In the genomic region with DNA sequence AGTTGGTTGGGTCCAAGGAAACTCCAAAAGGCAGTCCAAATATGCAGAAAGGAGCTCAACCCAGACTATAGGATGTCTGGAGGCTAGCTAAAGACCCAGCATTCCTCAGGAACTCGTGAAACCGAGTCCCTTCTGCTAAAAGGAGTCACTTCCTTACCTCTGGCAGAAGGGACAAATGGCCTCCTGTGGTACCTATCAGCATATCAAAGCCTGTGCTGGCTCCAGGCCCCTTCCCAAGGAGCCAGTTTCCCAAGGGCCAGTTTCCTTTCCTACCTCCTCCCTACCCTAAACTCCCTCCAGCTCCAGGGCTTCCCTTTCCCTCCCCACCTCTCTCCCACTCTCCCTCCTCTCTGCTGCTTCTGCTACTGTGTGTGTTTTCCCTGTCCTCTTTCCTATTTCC, we compare ENCODE assay signal across 20 mouse cellular contexts. TPM values are rescaled to one million over a fixed set of nuclear protein-coding genes. Genes with fewer than 3 reads are reported as not detected.
DNase-seq lines count a peak whose midpoint lies in the region; TF ChIP-seq lines count a peak whose summit lies in the region.
"Had no signal": no experiment of that assay in that cellular context is flagged by ENCODE, and none has a peak within 500 bp of the region (broad histone marks: within the 10 kb centered on the region; RNA-seq: fewer than 3 reads in every experiment).

No protein-coding gene starts in this region.

- H3K4me3 ChIP-seq in testis, adult 2 months (ENCODE audit: control insufficient read depth, low read depth, low read length), result no peak overlapping the region
- no peak overlapping the region for H3K4me3 ChIP-seq in ES-E14 (ENCODE audit: insufficient read depth in 1 of 2, low read depth in 1 of 2, low read length in 2 of 2, poor library complexity in 1 of 2, severe bottlenecking in 1 of 2)
- no peak overlapping the region for H3K4me3 ChIP-seq in embryonic facial prominence, embryonic 10.5 days
- H3K4me3 ChIP-seq: forebrain, embryonic 10.5 days; gastrocnemius, adult 2 months; heart, embryonic 13.5 days had no signal

- DNase-seq in testis, postnatal 10 days (ENCODE audit: low spot score), result no peak
- peak; percentile 29 for DNase-seq in ES-E14 (ENCODE audit: low read depth, low spot score)
- no peak for DNase-seq in embryonic facial prominence, embryonic 10.5 days (ENCODE audit: low spot score)
- no peak for DNase-seq in gastrocnemius, adult 8-10 months (ENCODE audit: low spot score in 2 of 2)
- DNase-seq in embryo, embryonic 9.5 days (ENCODE audit: extremely low spot score), result no peak
- DNase-seq: adrenal gland, postnatal 10 days; cerebellum, adult 18-20 months; cerebellum, adult 9-11 months; cerebellum, postnatal 25 days; forebrain, postnatal 0 days; gastrocnemius, adult 2 months; gastrocnemius, postnatal 25 days; heart, postnatal 14 days; heart, postnatal 4 days; kidney, adult 18-20 months had no signal

- no peaks in the 10 kb centered on the region for H3K36me3 ChIP-seq in testis, adult 2 months (ENCODE audit: control insufficient read depth, insufficient read depth, low read length)
- no peaks in the 10 kb centered on the region for H3K36me3 ChIP-seq in ES-E14 (ENCODE audit: control insufficient read depth, insufficient read depth, low read length, poor library complexity, severe bottlenecking)
- H3K36me3 ChIP-seq in embryonic facial prominence, embryonic 10.5 days (replicated peaks), result no peaks in the 10 kb centered on the region
- H3K36me3 ChIP-seq: forebrain, embryonic 10.5 days; heart, embryonic 13.5 days had no signal

- 2% methylated on average over 2 of the region's 2 CpGs for WGBS in embryonic facial prominence, embryonic 10.5 days

- H3K27ac ChIP-seq in testis, adult 2 months (ENCODE audit: control insufficient read depth, insufficient read depth, low read depth, low read length), result peak overlapping the region; percentile 76
- no peak overlapping the region for H3K27ac ChIP-seq in ES-E14 (ENCODE audit: insufficient read depth, low read depth, low read length, poor library complexity, severe bottlenecking)
- 0 out of 2 replicates have a peak overlapping the region, but pooled peaks have one; percentile 66 for H3K27ac ChIP-seq in embryonic facial prominence, embryonic 10.5 days (replicated peaks)
- H3K27ac ChIP-seq: gastrocnemius, adult 2 months; hindbrain, embryonic 14.5 days; hindbrain, postnatal 0 days had no signal

- in situ Hi-C loops in ES-E14 (cut with MboI; ENCODE audit: low sequenced_read_pairs in 2 of 2, unreplicated experiment in 2 of 2), result no loop called here

- H3K4me1 ChIP-seq in testis, adult 2 months (ENCODE audit: control insufficient read depth, insufficient read depth, low read length), result no peaks in the 10 kb centered on the region
- H3K4me1 ChIP-seq in ES-E14 (ENCODE audit: control insufficient read depth in 2 of 2, insufficient read depth in 2 of 2, low read length in 2 of 2, poor library complexity in 1 of 2), result peaks cover 7 to 16% of the 10 kb centered on the region in 2 experiments; a peak in 3 of 4 replicates
- H3K4me1 ChIP-seq in embryonic facial prominence, embryonic 10.5 days, result peaks cover 22% of the 10 kb centered on the region

- no peak overlapping the region for H3K9ac ChIP-seq in ES-E14 (ENCODE audit: insufficient read depth, low read depth, low read length, poor library complexity, severe bottlenecking)
- H3K9ac ChIP-seq: forebrain, postnatal 0 days; heart, embryonic 13.5 days; hindbrain, embryonic 14.5 days had no signal

- H3K27me3 ChIP-seq in testis, adult 2 months (ENCODE audit: control insufficient read depth, insufficient read depth, low read length), result no peaks in the 10 kb centered on the region
- no peaks in the 10 kb centered on the region for H3K27me3 ChIP-seq in embryonic facial prominence, embryonic 10.5 days (replicated peaks; ENCODE audit: low read depth, poor library complexity, severe bottlenecking)
- H3K27me3 ChIP-seq: heart, embryonic 13.5 days had no signal

- TF ChIP-seq POLR2A in testis, adult 2 months (IDR thresholded peaks at IDR 0.05; ENCODE audit: control insufficient read depth, low read depth, low read length), result no peak

- H3K9me3 ChIP-seq in ES-E14 (ENCODE audit: control insufficient read depth, insufficient read depth, low read depth, low read length), result no peaks in the 10 kb centered on the region
- peaks cover 3% of the 10 kb centered on the region for H3K9me3 ChIP-seq in embryonic facial prominence, embryonic 10.5 days

- no peak for TF ChIP-seq CTCF in testis, adult 2 months (IDR thresholded peaks at IDR 0.05; ENCODE audit: control insufficient read depth, insufficient read depth, insufficient replicate concordance, low read depth, low read length)

TF ChIP-seq in ES-E14, 5 proteins besides CTCF, POLR2A, EP300 and RAD21:
- TF ChIP-seq ZC3H11A (IDR thresholded peaks at IDR 0.05; ENCODE audit: borderline replicate concordance, low read depth, low read length) (no peak), CHD2 (IDR thresholded peaks at IDR 0.05; ENCODE audit: low read depth, low read length) (no peak), HCFC1 (IDR thresholded peaks at IDR 0.05; ENCODE audit: borderline replicate concordance, insufficient read depth, low read length) (no peak), MAFK (IDR thresholded peaks at IDR 0.05; ENCODE audit: insufficient read depth, low read depth, low read length) (no peak), ZNF384 (IDR thresholded peaks at IDR 0.05; ENCODE audit: low read depth, low read length) (no peak)

RNA-seq across cellular contexts. Expression of gene Mrfap1, which starts 19.4 kb away (rescaled TPM):
- polyA plus RNA-seq in testis, adult 2 months (2012; rRNA removed), result 76.5 and 86.7 TPM in 2 replicates
- 147 and 238 TPM in 2 replicates for total RNA-seq in ES-E14 (2012; rRNA removed)
- polyA plus RNA-seq in embryonic facial prominence, embryonic 10.5 days (2016; fragmentation: Nextera tagmentation; extraction: Ambion mirVana), result 494 and 508 TPM in 2 replicates
- 100 to 1,000 TPM; 231 to 247 (median 235) TPM for total RNA-seq in gastrocnemius, adult 8-10 months (2022)

RNA-seq across cellular contexts. Expression of gene Bloc1s4, which starts 28.7 kb away (rescaled TPM):
- 22.6 and 22.9 TPM in 2 replicates for polyA plus RNA-seq in testis, adult 2 months (2012; rRNA removed)
- 18.3 and 19.1 TPM in 2 replicates for total RNA-seq in ES-E14 (2012; rRNA removed)
- 20.5 and 24.2 TPM in 2 replicates for polyA plus RNA-seq in embryonic facial prominence, embryonic 10.5 days (2016; fragmentation: Nextera tagmentation; extraction: Ambion mirVana)
- total RNA-seq in gastrocnemius, adult 8-10 months (2022), result 10 to 100 TPM in 1 of 4 experiments, 1 to 10 TPM in 3; 8.0 to 10.8 (median 9.0) TPM

RNA-seq across cellular contexts. Expression of gene Man2b2, which starts 53.3 kb away (rescaled TPM):
- 181 and 185 TPM in 2 replicates for polyA plus RNA-seq in testis, adult 2 months (2012; rRNA removed)
- 11.6 and 15.1 TPM in 2 replicates for total RNA-seq in ES-E14 (2012; rRNA removed)
- polyA plus RNA-seq in embryonic facial prominence, embryonic 10.5 days (2016; fragmentation: Nextera tagmentation; extraction: Ambion mirVana), result 9.6 and 11.1 TPM in 2 replicates
- 1 to 10 TPM; 3.7 to 6.0 (median 5.1) TPM for total RNA-seq in gastrocnemius, adult 8-10 months (2022)
